Mouse (Mus musculus) mouse embryonic stem cell (cell line): ENCODE data around the gene Arl5a.

Experiments used
- in situ Hi-C, 2 experiments: fragments of 300-500 bp; cut with MboI; formaldehyde crosslinking; loops; 1 replicate in 1 of 2; 3 replicates in 1 of 2; pipeline ENCODE4 v1.14.3; 2019 to 2020; ENCODE audit warnings: low sequenced_read_pairs in 2 of 2, low pct_unique_long_range_greater_than_20kb in 1 of 2, mixed read lengths in 1 of 2; ENCODE audit not compliant: unreplicated experiment in 1 of 2

Arl5a gene

DNA sequence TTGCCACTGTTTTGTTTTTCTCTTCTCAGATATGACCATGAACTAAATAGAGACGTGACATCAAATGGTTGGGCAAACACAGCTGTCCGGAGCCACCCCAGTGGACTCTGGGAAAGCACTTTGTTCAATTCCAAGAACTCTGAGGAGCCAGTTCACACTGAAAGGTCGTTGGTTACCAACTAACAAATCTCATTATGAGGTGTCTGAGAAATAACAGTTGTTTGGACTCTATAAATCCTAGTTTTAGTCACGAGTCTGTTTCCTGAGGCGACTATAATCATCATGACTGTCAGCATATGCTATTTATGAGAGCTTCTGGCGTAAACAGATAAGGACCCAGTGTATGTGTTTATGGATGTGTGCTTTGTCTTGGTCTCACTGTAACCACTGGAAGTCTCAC, 52.2 kb downstream of the Arl5a start:
- in situ Hi-C loops = no loop called here

DNA sequence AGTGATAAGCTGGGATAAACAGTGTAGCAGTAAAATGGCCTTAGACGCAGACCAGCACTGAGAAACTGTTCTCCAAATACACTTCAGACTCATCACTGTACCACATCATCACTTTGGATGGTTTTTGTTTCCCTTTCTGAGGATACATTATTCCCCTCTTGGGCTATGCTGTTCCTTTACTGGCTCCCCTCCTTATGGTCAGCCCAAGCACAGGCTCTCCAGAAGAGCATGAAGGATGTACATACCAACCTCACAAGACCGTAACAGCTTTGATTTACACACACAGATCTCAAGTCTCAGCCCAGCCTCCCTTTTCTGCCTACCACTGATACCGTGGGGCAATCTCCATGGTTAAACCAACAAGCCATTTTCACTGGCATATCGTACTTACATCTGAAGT, 52.6 kb downstream of the Arl5a start:
- in situ Hi-C loops = no loop called here

DNA sequence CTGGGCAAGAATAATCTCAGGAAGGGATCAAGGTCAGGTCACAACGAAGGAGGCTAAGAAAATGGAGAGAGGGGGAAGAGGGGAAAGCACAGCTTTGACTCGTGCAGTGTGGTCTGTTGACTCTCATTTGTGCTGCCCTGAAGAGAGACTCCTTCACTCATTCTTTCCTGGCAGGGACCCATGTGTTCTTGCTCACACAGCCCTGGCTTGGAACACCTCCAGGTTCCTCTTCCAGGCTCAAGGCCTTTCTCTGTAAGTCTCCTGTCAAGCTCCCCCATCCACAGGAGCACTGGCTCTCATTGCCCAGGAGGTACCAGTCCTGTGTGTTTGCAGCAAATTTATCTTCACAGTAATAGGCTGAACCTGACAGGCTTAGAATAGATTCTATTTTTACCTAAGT, 53.6 kb downstream of the Arl5a start:
- in situ Hi-C loops = no loop called here

DNA sequence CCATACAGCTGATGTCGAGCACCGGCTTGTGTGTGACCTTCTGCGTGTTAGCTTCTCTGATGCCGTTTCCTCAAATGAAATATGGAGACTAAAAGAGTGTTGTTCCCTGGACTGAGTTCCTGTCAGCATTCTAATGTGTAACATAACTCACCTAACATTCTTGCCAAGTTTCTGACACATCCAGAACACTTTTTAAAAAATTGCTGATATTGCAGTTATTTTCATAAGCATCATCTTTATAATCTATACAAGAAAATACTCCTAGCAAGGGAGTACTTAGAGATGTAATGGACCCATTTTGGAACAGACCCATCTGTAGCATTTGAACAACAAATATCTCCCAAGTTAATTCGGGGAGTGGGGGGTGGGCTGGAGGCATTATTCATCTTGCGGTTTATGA, 55.1 kb downstream of the Arl5a start:
- in situ Hi-C loops = no loop called here

DNA sequence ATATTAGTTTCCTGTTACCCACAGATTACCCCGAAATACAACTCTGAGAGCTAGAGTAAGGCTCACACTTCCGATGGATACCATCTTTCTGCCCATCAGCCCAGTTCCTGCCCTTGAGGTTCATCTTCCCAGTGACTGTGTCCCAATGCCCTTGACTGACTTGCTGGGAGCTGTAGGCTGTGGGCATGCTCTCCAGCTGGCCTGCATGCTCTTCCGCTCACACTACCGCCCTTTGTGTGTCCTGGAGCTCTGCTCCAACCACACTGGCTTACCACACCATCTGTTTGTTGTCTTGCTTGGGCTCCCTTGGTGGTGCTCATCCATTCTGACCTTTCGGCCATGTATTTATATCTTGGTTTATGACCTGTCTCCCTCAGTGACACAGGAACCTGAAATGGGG, 57.0 kb downstream of the Arl5a start:
- in situ Hi-C loops = no loop called here

DNA sequence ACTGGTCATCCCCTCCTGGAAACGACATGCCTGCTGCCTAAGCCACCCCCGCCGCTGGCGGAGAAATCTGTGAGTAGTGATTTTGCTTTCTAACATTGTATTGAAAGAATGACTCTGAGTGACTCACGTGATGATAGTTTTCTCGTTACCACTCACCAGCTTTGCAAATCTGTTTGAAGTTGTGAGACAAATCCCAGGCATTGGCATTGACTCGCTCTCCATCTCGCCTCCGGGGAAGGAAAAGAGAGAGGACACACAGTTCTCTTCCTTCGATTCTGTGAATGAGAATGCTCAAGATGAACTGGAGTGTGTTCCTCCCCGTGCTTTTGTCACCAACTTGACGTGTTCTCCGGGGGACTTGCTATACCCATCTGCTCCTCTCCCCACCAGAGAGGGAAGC, 57.5 kb downstream of the Arl5a start:
- in situ Hi-C loops = no loop called here

DNA sequence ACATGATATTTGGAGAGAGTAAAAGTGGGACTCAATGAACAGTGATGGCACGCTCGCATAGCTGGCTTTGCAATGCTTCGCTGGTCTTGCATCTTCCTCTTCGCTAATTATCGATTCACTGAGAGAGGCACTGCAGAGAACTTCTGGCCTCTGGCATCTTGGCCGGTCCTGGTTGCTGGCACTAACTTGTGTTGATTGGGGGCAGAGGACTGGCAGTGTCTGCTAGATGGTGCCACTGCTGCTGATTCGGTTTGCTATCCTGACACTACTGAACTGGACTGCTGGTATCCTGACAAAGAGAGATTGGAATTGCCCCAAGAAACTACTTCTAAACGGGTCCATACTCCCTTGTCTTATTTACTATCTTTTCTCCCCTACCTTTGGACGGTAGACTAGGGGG, 63.6 kb downstream of the Arl5a start:
- in situ Hi-C loops = no loop called here

DNA sequence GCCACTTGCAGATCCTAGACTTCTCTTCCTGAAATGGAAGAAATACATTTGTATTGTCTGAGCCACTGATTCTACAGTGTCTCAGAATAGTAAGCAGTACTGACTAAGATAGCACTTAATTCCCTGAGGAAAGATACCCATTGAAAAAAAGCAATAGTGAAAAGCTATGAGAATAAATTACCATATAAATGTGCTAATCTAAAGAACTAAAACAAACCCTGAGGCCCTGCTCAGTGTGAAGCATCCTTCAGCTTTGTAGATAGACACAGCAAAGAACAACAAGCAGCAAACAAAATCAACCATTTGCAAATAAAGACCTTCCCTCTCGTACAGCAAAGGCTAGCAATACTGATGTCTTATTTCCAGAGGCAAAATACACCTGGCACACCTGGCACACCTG, 65.0 kb downstream of the Arl5a start:
- in situ Hi-C loops = no loop called here

DNA sequence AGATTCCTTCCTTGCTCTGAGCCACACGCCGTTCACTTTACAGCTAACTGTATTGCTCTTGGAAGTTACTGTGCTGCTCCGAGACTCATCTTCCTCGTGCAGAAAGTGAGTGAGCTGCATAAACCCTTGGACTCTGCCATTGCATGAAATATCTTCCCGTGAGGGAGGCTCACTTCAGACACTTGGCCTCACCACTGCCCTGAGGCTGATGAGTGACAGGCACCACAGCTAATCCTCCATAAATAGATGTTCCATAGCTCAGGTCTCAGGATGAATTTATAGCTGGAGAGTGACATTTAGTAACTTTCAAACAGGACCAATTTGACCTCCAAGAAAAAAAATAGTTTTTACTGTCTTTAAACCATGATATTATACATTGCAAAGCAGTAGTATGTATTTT, 66.5 kb downstream of the Arl5a start:
- in situ Hi-C loops = no loop called here

DNA sequence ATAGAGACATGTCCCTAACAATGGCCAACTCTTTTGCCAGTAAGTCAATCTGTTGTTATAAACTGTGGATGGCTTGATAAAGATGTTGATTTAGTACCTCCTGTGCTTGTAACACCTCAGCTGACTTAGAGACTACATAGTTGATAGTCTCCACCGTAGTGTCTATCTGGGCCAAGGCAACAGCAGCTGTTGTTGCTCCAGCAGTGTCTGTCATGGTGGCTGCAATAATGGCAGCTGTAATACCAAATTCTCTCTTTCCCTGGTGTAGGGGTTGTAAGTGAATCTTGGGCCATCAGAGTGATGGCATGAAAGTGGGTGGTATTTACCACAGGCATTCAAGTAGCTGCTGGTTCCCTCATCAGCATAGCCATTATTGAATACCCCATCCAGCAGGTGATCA, 73.7 kb downstream of the Arl5a start:
- in situ Hi-C loops = no loop called here
